Mouse (Mus musculus) heart, postnatal 0 days (tissue): ENCODE measurements around the gene Ttc34.

Experiments
- CTCF ChIP-seq: IDR thresholded peaks from 2 replicates; pipeline ENCODE4 v1.5.1; 2016; ENCODE audit warnings: antibody characterized with exemption, control low read depth, low read depth
- EP300 ChIP-seq: IDR thresholded peaks from 2 replicates; pipeline ENCODE4 v1.6.1; 2016; ENCODE audit warnings: antibody characterized with exemption, low read depth

- TF ChIP-seq EP300 (no peak), CTCF (peak; percentile 92)
Observed at GRCm38 (mm10) chr4:154877864-154878548, 40.7 kb downstream of the Ttc34 start.
